Mouse (Mus musculus) brain, embryonic 14.5 days (tissue): Measurements from ENCODE around the gene Nrxn3.

ENCODE experiments used
- CTCF ChIP-seq: fragments of 200-500 bp; IDR thresholded peaks from 2 replicates; pipeline ENCODE4 v1.5.1; 2012; ENCODE audit warnings: inconsistent platforms, mild to moderate bottlenecking, moderate library complexity, borderline replicate concordance; ENCODE audit not compliant: insufficient read depth, insufficient read length; ENCODE audit errors: extremely low read depth
- POLR2A ChIP-seq: fragments of 200-500 bp; IDR thresholded peaks from 2 replicates; pipeline ENCODE4 v1.6.1; 2012; ENCODE audit warnings: mild to moderate bottlenecking, inconsistent platforms, borderline replicate concordance; ENCODE audit not compliant: poor library complexity, insufficient read depth, insufficient read length, severe bottlenecking; ENCODE audit errors: extremely low read depth

DNA sequence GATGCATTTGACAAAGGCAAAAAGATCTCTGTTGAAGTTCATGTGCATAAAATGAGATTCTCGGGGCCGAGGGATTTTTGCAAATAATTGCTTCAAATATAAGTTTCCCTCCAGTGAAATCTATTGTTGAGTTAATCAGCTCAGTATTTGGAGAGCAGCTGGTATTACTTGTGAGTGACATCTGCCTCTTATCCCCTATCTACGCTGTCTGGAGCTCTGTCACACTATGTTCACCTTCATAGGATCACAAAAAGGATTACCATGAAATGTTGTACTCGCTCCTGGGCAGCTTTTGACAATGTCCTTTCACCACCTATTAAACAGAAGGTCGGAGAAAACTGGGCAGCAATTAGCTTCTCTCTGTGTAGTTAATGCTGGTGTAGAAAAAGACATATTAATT is 1259.8 kb downstream of the Nrxn3 start:
- TF ChIP-seq CTCF (no peak), POLR2A (no peak)
